Mouse (Mus musculus): ENCODE results near the gene Ppp4r4. TPM values are rescaled to one million over a fixed set of nuclear protein-coding genes. Genes with fewer than 3 reads are reported as not detected.
A peak's percentile ranks its signal among the peaks of the same experiment; 100 is the strongest.
"Not testable (repeated sequence)": the region's sequence is repeated elsewhere in the genome, so short reads cannot be mapped to it uniquely, and the experiment has no call there.

The Ppp4r4 gene
- total RNA-seq, 2 experiments from 2014 or later: 26.7 to 28.5 TPM

GRCm38 (mm10) chr12:103530596-103530995, 1.5 kb upstream of the Ppp4r4 start:
- no peak for DNase-seq (ENCODE audit: low spot score in 2 of 2)

- peak; percentile 26 to 28 for DNase-seq (ENCODE audit: low spot score in 2 of 2)
Measured at GRCm38 (mm10) chr12:103532649-103533395, 739 bp downstream of the Ppp4r4 start.

GRCm38 (mm10) chr12:103540429-103540828, 8.3 kb downstream of the Ppp4r4 start:
- no peak for DNase-seq (ENCODE audit: low spot score in 2 of 2)

GRCm38 (mm10) chr12:103543351-103543750, 11.3 kb downstream of the Ppp4r4 start:
- DNase-seq (ENCODE audit: low spot score in 2 of 2): no peak

- no peak for DNase-seq (ENCODE audit: low spot score in 2 of 2)
Measured at GRCm38 (mm10) chr12:103544213-103544612, 12.1 kb downstream of the Ppp4r4 start.

- DNase-seq (ENCODE audit: low spot score in 2 of 2): no peak
Measured at GRCm38 (mm10) chr12:103547438-103547837, 15.4 kb downstream of the Ppp4r4 start.

GRCm38 (mm10) chr12:103548526-103548925, 16.4 kb downstream of the Ppp4r4 start:
- DNase-seq (ENCODE audit: low spot score in 2 of 2): no peak

- no peak for DNase-seq (ENCODE audit: low spot score in 2 of 2)
Measured at GRCm38 (mm10) chr12:103550047-103550446, 18.0 kb downstream of the Ppp4r4 start.

- no peak for DNase-seq (ENCODE audit: low spot score in 2 of 2)
Measured at GRCm38 (mm10) chr12:103551422-103551821, 19.3 kb downstream of the Ppp4r4 start.

- DNase-seq (ENCODE audit: low spot score in 2 of 2): no peak
Measured at GRCm38 (mm10) chr12:103552506-103552905, 20.4 kb downstream of the Ppp4r4 start.

GRCm38 (mm10) chr12:103553497-103553896, 21.4 kb downstream of the Ppp4r4 start:
- DNase-seq (ENCODE audit: low spot score in 2 of 2): no peak

- DNase-seq (ENCODE audit: low spot score in 2 of 2): no peak
Measured at GRCm38 (mm10) chr12:103556856-103557255, 24.8 kb downstream of the Ppp4r4 start.

- no peak for DNase-seq (ENCODE audit: low spot score in 2 of 2)
Measured at GRCm38 (mm10) chr12:103564726-103565125, 32.6 kb downstream of the Ppp4r4 start.

GRCm38 (mm10) chr12:103565151-103565550, 33.1 kb downstream of the Ppp4r4 start:
- no peak for DNase-seq (ENCODE audit: low spot score in 2 of 2)

GRCm38 (mm10) chr12:103567129-103567528, 35.0 kb downstream of the Ppp4r4 start:
- peak in 1 of 2 experiments; percentile 10 for DNase-seq (ENCODE audit: low spot score in 2 of 2)

GRCm38 (mm10) chr12:103569690-103570089, 37.6 kb downstream of the Ppp4r4 start:
- DNase-seq (ENCODE audit: low spot score in 2 of 2): no peak

GRCm38 (mm10) chr12:103578148-103578547, 46.1 kb downstream of the Ppp4r4 start:
- DNase-seq (ENCODE audit: low spot score in 2 of 2): not testable (repeated sequence)

- no peak for DNase-seq (ENCODE audit: low spot score in 2 of 2)
Measured at GRCm38 (mm10) chr12:103583771-103584170, 51.7 kb downstream of the Ppp4r4 start.

- DNase-seq (ENCODE audit: low spot score in 2 of 2): no peak
Measured at GRCm38 (mm10) chr12:103598411-103598810, 66.3 kb downstream of the Ppp4r4 start.

GRCm38 (mm10) chr12:103600364-103600763, 68.3 kb downstream of the Ppp4r4 start:
- no peak for DNase-seq (ENCODE audit: low spot score in 2 of 2)

GRCm38 (mm10) chr12:103601839-103602238, 69.8 kb downstream of the Ppp4r4 start:
- DNase-seq (ENCODE audit: low spot score in 2 of 2): no peak

GRCm38 (mm10) chr12:103615141-103615540, 83.1 kb downstream of the Ppp4r4 start:
- DNase-seq (ENCODE audit: low spot score in 2 of 2): no peak

- no peak for DNase-seq (ENCODE audit: low spot score in 2 of 2)
Measured at GRCm38 (mm10) chr12:103615734-103616133, 83.7 kb downstream of the Ppp4r4 start.
